In the genomic region with DNA sequence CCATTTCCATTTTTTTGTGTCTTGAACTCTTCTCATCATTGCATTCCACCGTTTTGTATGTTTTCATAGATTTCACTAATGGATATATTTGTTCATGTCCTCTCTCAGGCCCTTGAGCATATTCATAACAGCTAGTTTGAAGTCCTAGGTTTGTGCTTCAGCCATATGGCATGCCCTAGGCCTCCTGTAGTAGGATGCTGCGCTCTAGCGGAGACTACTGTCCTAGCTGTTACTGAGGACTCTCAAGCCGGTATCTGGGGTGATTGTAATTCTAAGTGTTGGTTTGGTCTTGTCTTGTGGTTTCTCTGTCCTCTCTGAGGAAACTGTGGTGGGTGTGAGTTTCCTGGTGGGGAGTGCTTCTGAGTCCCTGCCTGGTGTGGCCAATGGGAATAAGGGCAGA, we compare ENCODE assay signal across 8 mouse cellular contexts. TPM values are rescaled to one million over a fixed set of nuclear protein-coding genes. Genes with fewer than 3 reads are reported as not detected.
A peak's percentile ranks its signal among the peaks of the same experiment; 100 is the strongest.
DNase-seq lines count a peak whose midpoint lies in the region; ATAC-seq and TF ChIP-seq lines count a peak whose summit lies in the region.

No protein-coding gene starts in this region.

- no peak overlapping the region for H3K4me3 ChIP-seq in hindbrain, embryonic 11.5 days (ENCODE audit: low read depth, low read length)
- no peak overlapping the region for H3K4me3 ChIP-seq in hindbrain, embryonic 13.5 days
- no peak overlapping the region for H3K4me3 ChIP-seq in lung, postnatal 0 days (ENCODE audit: low read depth, low read length)
- no peak overlapping the region for H3K4me3 ChIP-seq in intestine, embryonic 15.5 days (replicated peaks)

- DNase-seq in hindbrain, embryonic 11.5 days (ENCODE audit: low spot score), result peak; percentile 51
- DNase-seq in urinary bladder, postnatal 14 days (ENCODE audit: low spot score), result peak; percentile 49
- no peak for DNase-seq in urinary bladder, adult 2 months (ENCODE audit: low spot score)
- peak; percentile 18 for DNase-seq in embryo, embryonic 9.5 days (ENCODE audit: extremely low spot score)
- peak; percentile 57 for DNase-seq in lung, postnatal 0 days (ENCODE audit: low spot score)
- DNase-seq in thymus, postnatal 36 days, result peak; percentile 16 to 18

- H3K36me3 ChIP-seq in hindbrain, embryonic 11.5 days (ENCODE audit: control insufficient read depth, insufficient read depth, low read length), result no peaks in the 10 kb centered on the region
- peaks cover 8% of the 10 kb centered on the region for H3K36me3 ChIP-seq in hindbrain, embryonic 13.5 days
- no peaks in the 10 kb centered on the region for H3K36me3 ChIP-seq in lung, postnatal 0 days (ENCODE audit: insufficient read depth, low read length)
- H3K36me3 ChIP-seq in intestine, embryonic 15.5 days, result no peaks in the 10 kb centered on the region

- no peaks in the 10 kb centered on the region for H3K9me3 ChIP-seq in hindbrain, embryonic 11.5 days (ENCODE audit: control insufficient read depth, low read length)
- H3K9me3 ChIP-seq in hindbrain, embryonic 13.5 days, result no peaks in the 10 kb centered on the region
- H3K9me3 ChIP-seq in lung, postnatal 0 days (ENCODE audit: low read length), result no peaks in the 10 kb centered on the region
- no peaks in the 10 kb centered on the region for H3K9me3 ChIP-seq in intestine, embryonic 15.5 days

- WGBS in hindbrain, embryonic 11.5 days, result 36% methylated on average over 4 of the region's 4 CpGs
- 28% methylated on average over 4 of the region's 4 CpGs for WGBS in hindbrain, embryonic 13.5 days
- WGBS in lung, postnatal 0 days, result 29% methylated on average over 4 of the region's 4 CpGs
- WGBS in intestine, embryonic 15.5 days, result 35% methylated on average over 4 of the region's 4 CpGs

- no peak overlapping the region for H3K4me2 ChIP-seq in hindbrain, embryonic 11.5 days (replicated peaks; ENCODE audit: low read depth, low read length)
- H3K4me2 ChIP-seq in hindbrain, embryonic 13.5 days, result no peak overlapping the region
- no peak overlapping the region for H3K4me2 ChIP-seq in lung, postnatal 0 days (replicated peaks; ENCODE audit: low read depth, low read length)
- H3K4me2 ChIP-seq in intestine, embryonic 15.5 days (replicated peaks), result no peak overlapping the region

- TF ChIP-seq CTCF in lung, postnatal 0 days (IDR thresholded peaks at IDR 0.05), result peak; percentile 78

- no peak for ATAC-seq in hindbrain, embryonic 11.5 days (ENCODE audit: low FRiP score)
- ATAC-seq in hindbrain, embryonic 13.5 days (ENCODE audit: low FRiP score), result no peak
- ATAC-seq in lung, postnatal 0 days, result no peak
- ATAC-seq in intestine, embryonic 15.5 days, result no peak

- TF ChIP-seq EP300 in lung, postnatal 0 days (IDR thresholded peaks at IDR 0.05), result no peak

- no peak overlapping the region for H3K27ac ChIP-seq in hindbrain, embryonic 11.5 days (ENCODE audit: low read depth, low read length)
- no peak overlapping the region for H3K27ac ChIP-seq in hindbrain, embryonic 13.5 days
- no peak overlapping the region for H3K27ac ChIP-seq in lung, postnatal 0 days (ENCODE audit: low read length)
- no peak overlapping the region for H3K27ac ChIP-seq in intestine, embryonic 15.5 days

- no peaks in the 10 kb centered on the region for H3K4me1 ChIP-seq in hindbrain, embryonic 11.5 days (replicated peaks; ENCODE audit: control insufficient read depth, insufficient read depth, low read length)
- H3K4me1 ChIP-seq in hindbrain, embryonic 13.5 days (replicated peaks), result no peaks in the 10 kb centered on the region
- no peaks in the 10 kb centered on the region for H3K4me1 ChIP-seq in lung, postnatal 0 days (ENCODE audit: insufficient read depth, low read depth, low read length)
- no peaks in the 10 kb centered on the region for H3K4me1 ChIP-seq in intestine, embryonic 15.5 days (replicated peaks)

- no peaks in the 10 kb centered on the region for H3K27me3 ChIP-seq in hindbrain, embryonic 11.5 days (ENCODE audit: control insufficient read depth, insufficient read depth, low read length)
- no peaks in the 10 kb centered on the region for H3K27me3 ChIP-seq in hindbrain, embryonic 13.5 days
- H3K27me3 ChIP-seq in lung, postnatal 0 days (replicated peaks; ENCODE audit: insufficient read depth, low read length), result no peaks in the 10 kb centered on the region
- H3K27me3 ChIP-seq in intestine, embryonic 15.5 days (replicated peaks), result no peaks in the 10 kb centered on the region

- H3K9ac ChIP-seq in hindbrain, embryonic 11.5 days (ENCODE audit: low read depth, low read length), result no peak overlapping the region
- H3K9ac ChIP-seq in hindbrain, embryonic 13.5 days, result no peak overlapping the region
- H3K9ac ChIP-seq in lung, postnatal 0 days (replicated peaks; ENCODE audit: low read depth), result no peak overlapping the region
- H3K9ac ChIP-seq in intestine, embryonic 15.5 days, result no peak overlapping the region

RNA-seq across cellular contexts. Expression of a gene that starts 50.1 kb away (rescaled TPM):
- polyA plus RNA-seq in hindbrain, embryonic 11.5 days (2014; fragmentation: Nextera tagmentation; extraction: Ambion mirVana), result not detected in 2 replicates
- not detected in 2 replicates for polyA plus RNA-seq in hindbrain, embryonic 13.5 days (2015; fragmentation: Nextera tagmentation; extraction: Ambion mirVana)
- 0.09 and 0.15 TPM in 2 replicates for polyA plus RNA-seq in urinary bladder, adult 2 months (2012; rRNA removed)
- polyA plus RNA-seq in lung, postnatal 0 days (2015; fragmentation: Nextera tagmentation; extraction: Ambion mirVana), result not detected in 2 replicates
- not detected in 2 replicates for polyA plus RNA-seq in intestine, embryonic 15.5 days (2015; fragmentation: Nextera tagmentation; extraction: Ambion mirVana)
